Mouse (Mus musculus): ENCODE measurements around the gene Tmbim6.

The Tmbim6 gene

DNA sequence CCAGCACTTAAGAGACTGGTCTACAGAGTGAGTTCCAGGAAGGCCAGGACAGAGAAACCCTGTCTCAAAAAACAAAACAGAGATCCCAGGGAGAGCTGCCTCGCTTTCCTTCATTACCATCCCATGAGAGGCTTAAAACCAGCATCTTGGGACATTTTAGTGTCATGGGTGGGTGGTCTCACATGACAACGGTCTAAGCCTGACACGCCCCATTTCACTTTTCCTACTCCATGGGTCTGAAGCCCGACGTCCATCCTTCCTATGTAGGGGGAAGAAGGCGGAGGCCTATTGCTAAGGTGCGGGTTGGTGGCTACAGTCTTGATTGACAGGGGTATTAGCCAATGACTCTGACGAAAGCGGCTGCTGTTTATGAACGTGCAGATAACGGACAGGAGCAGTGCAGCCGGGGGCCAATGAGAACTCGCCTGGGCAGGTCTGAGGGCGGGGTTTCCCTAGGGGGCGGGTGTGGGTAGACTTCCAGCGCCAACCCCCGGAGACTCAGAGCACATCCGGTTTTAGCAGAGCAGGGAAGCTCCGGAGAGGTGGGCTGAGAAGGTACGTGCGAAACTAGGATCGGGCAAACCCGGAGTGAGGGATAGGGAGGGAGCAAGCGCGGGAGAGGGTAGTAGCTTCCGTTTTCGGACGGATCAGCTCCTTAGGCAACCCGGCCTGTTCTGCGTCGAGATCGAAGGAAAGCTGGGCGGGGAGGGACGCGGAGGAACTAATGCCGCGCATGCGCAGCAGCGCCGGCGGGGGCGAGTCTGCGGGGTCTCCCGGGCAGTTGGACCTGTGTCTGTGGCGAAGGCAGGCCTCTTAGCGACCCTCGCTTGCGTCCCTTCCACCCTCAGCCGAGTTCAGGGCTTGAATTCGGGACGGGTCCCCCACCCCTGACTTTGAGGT lies at the start of gene Tmbim6:
Gene Tmbim6 (plus strand): TSS at position 397 of the 900 bp plus-strand sequence.
- peak; percentile 100 for DNase-seq (ENCODE audit: low read depth, low spot score)

DNA sequence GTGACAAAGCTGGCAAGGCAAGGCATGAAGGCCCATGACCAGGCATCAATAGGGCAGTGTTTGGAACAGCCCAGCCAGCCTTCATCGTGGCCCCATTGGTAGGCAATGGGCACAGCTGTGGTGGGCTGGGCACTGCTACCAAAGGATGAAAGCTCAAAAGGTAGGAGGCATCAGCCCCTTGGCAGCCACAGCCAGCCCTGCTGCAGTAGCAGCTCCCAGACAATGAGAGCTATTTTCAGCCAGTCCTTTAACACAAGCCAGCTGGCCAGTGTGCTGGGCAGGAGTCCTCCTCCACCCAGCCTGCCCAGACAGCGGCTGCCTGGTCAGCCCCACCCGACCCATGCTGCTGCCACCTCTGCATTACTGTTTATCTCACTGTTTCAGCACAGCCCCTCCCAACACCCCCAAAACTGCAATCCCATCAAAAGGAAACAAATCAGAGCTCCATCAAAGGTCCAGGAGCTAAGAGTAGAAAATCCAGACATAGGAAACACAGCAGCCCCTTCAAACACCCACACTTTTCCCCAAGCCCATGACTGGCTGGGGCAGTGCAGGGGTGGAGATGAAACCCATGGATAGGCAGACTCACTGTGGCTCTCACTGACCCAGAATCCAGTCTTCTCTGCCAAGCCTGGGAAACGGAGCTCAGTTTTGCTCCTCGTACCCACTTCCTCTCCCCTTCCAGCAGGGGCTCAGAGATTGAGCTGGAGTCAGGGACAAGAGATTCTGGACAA lies 49.1 kb upstream of the Tmbim6 start:
- DNase-seq (ENCODE audit: low read depth, low spot score): no peak

DNA sequence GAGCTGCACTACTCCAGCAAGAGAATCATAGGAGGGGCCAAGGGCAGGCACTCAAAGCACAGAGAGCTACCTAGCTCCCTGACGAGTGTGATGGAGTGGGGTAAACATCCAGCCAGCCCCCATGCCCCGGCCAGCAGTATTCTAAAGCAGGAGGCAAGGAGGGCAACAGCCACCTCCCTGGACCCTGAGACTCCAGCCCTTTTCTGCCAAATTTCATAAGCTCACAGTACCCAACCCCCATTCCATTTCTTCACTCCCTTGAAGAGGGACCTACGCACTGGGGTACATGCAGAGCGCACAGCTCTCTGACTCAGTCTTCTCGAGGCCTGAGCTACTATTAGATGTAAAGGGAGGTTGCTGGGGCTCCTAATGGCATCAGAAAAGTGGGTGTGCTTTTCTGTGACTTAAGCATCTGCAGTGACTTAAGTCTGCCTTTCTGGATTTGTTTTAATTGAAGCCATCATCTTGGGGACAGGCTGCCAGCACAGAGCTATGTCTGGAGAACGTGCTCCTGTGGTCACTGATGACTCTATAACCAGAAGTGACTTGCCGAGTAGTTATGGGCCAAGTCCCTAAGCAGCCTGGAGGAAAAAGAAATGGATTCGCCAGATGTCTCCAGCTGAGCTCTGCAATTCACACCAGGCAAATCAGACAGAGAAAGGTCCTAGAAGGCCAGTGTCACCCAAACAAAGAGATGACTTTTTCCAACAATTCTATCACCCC lies 48.4 kb upstream of the Tmbim6 start:
- no peak for DNase-seq (ENCODE audit: low read depth, low spot score)

DNA sequence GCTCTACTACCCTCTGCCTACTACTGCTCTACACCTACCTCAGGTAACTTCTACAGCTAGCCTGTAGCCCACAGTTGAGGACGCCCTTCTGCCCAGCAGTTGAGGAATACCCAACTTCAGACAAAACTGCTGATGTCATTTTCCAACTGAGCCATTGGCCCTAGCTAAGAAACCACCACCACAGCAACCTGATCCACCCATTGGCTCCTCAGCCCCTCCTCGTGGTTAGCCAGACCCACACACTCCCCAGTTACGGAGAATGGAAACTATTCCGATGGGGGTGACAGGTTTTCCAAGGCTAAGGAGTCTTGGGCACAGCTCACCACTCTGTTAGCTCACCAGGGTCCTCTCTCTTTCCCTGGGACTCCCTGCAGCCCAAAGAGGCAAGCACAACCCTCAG lies 47.7 kb upstream of the Tmbim6 start:
- no peak for DNase-seq (ENCODE audit: low read depth, low spot score)

DNA sequence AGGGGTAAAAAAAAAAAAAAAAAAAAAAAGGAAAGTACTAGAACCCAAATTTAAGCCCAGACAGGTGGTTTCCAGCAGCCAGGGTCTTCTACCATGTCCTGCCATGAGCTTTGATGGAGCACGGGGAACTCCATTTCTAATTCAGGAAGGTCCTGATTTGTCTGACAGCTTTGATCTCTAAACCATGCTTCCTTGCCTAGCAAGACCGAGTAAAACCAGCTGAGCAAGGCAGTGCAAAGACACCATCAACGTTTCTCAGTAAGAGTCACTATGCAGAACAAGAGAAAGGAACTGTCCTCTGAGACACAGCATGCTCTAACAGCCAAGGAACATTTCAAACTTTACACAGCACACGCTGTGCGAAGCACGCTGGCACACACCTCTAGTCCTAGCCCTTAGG lies 41.1 kb upstream of the Tmbim6 start:
- DNase-seq (ENCODE audit: low read depth, low spot score): no peak

DNA sequence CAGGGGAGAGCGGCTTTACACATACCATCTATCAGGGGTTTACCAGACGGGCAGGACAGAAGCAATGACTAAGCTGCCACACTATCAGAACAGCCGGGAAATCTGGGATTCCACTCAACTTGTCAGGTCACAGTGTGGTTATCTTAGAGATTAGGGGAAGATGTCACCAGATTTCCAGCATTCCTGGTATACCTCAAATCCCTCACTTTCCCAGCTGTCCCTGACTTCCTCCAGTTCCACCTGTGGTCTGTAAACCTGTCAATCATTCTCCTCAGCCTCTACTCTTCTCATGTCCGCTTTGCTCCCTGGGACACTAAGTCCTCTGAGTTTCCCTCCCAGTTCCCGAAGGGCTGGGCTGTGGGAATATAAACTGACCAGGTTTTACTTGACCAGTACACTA lies 40.4 kb upstream of the Tmbim6 start:
- no peak for DNase-seq (ENCODE audit: low read depth, low spot score)

DNA sequence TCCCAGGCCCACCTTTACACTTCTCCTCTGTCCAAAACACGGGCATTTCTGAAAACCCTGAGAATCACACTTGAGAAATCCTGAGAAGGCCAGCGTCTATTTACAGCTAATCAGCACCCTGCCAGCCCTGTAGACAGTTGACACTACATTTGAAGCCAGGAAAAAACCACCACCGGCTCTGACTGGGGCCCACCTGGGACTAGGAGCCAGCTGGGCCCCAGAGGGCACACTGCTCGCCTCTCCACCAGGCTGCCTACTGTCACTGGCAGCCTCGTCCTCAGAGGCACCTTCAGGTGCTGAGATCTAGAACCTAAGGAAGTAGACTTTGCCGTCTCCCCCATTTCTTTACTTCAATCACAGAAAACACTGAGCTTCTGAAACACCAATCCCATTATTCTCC lies 37.0 kb upstream of the Tmbim6 start:
- DNase-seq (ENCODE audit: low read depth, low spot score): no peak

DNA sequence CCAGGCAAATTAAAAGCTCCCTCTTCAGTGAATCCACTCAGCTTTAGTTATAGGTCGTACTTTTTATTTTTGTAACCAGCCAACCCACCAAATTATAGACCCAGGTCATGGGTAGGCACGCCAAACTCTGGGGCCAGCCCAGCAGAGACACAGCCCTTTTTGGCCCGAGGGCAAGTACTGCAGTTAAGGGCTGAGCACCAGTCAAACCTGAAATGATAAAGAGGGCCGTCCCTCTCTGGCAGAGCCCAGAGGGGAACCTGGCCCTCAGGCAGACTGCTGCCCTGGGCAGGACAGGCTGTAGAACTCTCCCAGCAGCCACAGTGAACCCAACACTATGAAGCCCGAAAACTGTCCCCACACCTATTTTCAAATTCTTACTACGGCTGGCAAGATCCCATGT lies 36.2 kb upstream of the Tmbim6 start:
- no peak for DNase-seq (ENCODE audit: low read depth, low spot score)

DNA sequence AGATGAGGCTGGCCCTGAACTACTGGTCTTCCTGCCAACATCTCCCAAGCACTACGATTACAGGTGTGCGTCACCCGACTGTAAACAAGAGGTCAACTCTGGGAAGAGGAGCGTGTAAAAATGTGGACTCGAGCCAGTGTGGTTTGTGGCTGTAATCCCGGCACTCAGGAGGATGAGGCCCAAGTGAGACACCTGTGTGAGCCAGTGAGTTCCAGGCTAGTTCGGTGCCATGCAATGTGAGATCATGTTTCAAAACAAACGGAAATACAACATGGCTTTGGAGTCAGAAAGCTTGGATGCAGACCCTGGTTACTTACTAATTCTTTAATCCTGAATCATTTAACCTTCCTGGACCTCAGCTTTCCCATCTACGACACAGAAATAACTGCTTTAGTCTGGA lies 33.7 kb upstream of the Tmbim6 start:
- no peak for DNase-seq (ENCODE audit: low read depth, low spot score)

DNA sequence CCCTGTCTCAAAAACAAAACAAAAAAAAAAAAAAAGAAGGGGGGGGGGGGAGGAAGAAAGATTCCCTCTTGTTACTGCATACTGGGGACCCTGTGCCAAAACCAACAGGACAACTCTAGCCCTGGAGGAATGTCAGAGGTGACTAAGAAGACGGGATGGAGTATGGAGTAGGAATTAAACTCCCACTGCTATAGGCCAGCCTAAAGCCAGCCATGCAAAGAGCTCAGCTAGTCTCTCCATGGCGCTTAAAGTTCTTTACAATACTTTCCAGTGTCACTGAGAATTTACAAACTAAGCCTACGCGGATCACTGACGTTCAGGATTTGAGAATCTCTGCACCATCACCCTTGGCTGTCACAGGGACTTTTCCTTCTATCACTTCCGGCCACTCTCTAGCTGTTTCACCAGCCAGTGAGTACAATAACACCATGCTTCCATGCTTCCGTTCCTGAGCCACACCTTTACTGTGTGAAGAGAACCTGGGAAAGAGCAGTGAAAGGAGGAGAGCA lies 28.6 kb upstream of the Tmbim6 start:
- no peak for DNase-seq (ENCODE audit: low read depth, low spot score)

DNA sequence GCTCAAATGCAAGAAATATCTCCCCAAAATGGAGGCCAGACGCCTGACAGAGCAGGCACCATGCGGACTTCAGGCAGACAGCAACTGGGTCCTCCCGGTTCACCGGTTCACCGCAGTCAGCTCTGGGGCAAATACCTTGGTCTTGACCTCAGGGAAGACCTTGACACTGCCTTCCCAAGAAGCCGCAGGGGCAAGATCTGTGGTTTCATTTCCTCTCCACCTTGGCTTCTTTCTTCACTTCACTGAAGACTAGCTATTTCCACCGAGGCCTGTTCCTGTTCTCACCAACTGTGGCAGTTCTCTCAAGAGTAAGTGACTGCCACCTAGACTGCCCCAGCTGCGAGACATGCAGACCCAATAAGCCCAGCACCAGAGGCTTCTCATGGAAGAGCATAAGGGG lies 27.8 kb upstream of the Tmbim6 start:
- no peak for DNase-seq (ENCODE audit: low read depth, low spot score)

DNA sequence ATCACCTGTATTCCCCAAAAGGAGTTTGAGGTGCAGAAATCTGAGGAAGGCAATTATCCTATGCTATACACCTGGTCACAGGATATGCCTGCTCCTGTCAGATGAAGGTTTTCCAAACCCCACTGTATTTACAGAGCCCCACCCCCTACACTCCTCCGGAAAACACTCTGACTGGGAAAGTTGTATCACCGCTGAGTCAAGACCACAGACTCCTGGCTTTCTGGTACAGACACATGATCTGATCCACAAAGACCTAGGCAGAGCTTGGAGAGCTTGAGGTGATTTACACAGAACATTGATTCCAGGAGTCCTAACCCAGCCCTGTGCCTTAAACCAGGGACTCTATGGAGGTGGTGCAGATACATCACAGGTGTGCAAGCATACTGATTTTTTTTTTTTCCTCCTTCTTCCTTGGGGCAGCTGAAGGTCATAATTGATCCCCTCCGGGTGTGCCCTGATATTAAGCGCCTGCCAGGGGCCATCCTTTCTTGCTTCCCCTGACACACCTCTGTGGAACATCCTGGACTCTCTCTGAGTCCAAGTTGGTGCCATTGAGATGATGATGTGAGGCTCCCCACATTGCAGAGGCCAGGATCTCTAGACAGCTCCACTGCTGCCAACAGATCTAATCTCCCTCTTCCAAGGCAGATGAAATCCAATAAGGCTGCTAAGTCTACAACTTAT lies 24.0 kb upstream of the Tmbim6 start:
- no peak for DNase-seq (ENCODE audit: low read depth, low spot score)

DNA sequence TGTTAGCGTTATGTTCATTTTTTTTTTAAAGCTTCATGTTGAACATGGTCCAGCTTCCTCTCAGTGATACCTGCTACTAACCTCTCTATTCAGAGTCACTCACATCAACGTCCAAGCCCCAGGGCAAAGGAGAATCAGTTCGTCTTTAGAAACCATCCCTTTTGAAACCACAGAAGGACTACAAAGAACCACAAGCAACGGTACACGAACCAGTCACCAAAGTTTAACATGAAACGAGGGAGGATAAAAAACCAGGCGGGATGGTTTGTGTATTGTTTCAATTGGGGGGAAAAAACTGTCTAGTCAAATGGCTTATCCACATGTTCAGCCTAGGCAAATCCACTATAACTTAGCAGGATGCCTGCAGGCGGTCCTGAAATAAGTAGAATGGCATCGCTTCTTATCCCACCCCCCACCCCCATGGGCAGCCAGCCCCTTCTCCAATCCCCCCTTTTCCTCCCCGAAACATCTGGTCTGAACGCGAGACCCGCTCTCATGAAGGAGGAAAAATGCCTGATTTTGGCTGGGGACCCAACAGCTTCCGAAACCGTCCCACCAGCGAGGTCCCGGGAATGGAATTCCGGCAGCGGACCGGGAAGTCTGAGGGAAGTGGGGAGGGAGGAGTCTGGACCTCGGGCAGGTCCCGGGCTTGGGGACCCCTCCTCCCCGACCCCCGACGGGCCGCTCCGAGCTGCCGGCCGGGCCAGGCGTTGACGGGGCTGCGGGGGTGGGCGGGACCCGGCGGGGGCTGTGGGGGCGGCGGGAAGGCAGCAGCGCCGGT lies 23.1 kb upstream of the Tmbim6 start:
- no peak for DNase-seq (ENCODE audit: low read depth, low spot score)

DNA sequence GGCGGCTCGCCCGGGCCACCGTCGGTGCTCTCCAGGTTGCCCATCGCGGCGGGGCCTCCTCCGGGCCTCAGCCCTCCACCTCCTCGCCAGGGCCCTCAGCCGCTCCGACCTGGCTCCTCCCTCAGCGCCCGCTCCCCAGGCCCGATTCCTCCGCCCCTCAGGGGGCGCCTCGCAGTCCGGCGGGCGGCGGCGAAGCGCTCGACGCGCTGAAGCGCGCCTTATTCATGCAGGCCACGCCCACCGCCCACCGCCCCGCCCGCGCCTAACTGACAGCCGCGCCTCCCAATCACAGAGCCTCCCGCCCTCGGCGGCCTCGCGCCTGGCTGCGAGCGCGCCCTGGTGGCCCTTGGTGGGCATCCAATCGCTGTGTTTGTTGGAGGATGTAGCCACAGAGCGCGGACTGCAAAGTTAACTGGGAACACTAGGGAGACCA lies 22.4 kb upstream of the Tmbim6 start, which contains the start of gene Fmnl3:
Gene Fmnl3 (minus strand): TSS at position 224 of the 433 bp plus-strand sequence.
- DNase-seq (ENCODE audit: low read depth, low spot score): peak; percentile 35

DNA sequence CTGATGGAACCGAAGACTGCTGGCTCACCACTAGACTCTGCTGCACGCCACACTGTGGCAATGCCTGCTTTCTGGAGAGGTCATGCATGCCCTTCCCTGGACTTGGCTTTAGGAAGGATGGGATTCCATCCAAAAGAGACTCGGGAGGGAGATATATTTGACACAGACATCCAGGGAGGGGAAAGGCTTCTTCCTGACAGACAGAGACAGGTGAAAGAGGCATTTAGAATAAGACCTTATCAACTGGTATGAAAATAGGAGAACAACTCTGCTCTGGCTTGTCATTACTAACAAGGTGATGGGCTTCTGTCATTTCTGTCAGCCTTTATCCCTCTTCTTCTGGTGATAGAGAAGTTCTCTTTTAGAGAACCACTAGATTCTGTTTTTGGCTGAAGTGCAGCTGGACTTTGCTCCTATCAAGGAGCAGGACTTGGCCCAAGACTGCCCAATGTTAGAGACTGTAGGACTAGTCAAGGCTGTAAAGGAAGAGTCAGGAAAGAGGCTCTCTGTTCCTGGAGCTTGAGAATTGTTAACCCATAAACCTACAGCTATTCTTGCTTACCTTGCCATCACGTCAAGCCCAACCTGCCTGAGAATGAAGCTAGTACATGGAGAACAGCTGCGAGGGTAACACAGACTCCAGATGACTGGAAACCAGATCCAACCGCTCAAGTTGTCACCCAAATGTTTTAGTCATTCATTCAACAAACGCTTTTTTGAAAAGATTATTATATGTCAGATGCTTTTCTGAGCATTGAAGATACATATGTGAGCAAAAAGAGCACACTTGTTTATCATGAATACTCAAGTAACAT lies 20.9 kb upstream of the Tmbim6 start:
- DNase-seq (ENCODE audit: low read depth, low spot score): no peak

DNA sequence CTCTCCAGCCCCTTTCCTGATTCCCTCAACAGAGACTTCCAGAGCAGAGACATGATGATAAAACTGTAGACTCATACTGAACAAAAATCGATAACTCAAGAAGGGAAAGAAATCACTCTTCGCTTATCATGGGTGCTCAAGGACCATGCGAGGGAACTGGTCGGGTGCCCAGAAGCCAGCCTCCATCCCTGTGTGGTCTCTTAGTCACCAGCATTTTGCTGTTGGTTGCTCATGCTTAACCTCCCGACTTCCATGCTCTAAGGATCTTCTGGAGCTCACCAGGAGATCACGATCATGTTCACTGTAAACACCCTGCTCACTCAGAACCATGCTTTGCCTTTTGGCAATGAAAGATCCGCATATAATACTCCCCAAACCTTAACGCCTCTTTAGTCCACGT lies 19.9 kb upstream of the Tmbim6 start:
- DNase-seq (ENCODE audit: low read depth, low spot score): no peak

DNA sequence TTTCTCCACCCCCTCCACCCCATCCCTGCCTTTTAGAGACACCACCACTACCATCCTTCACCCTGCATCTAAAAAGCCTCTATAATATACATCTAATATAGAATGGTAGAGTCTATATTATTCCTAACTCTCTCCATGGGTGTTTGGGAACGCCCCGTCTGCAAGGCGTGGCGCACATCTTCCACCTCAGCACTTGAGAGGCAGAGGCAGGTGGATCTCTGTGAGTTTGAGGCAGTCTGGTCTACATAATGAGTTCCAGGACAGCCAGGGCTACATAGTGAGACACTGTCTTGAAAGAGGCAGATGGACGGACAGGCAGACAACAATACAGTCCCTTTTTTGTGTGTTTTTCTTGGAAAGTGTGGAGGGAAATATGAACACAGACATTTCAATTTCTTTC lies 17.6 kb upstream of the Tmbim6 start:
- no peak for DNase-seq (ENCODE audit: low read depth, low spot score)

DNA sequence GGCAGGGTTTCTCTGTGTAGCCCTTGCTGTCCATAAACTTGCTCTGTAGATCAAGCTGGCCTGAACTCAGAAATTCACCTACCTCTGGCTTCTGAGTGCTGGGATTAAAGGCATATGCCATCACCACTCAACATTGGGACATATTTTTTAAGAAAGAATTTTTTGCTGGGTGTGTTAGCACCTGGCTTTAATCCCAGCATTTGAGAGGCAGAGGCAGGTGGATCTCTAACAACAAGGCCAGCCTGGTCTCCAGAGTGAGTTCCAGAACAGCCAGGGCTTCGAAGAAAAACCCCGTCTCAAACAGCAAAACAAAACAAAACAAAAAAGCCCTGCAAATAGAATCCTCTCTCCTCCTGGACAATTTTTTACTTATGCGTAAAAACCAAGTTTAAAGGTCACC lies 17.1 kb upstream of the Tmbim6 start:
- DNase-seq (ENCODE audit: low read depth, low spot score): no peak

DNA sequence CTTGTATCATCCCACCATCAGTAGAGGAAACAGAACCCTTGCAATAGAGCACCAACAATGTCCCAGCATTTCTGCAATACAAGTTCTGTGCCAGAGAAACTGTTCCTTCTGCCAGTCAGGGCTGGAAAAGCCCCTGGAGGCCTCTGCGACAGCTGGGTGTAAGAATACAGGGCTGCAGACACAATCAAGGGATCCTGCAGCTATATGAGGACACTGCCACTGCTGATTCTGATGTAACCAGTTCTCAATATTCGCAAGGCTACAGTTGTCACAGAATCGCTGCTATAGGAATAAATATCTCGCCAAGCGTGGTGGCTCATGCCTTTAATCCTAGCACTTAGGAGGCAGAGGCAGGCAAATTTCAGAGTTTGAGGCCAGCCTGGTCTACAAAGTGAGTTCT lies 16.4 kb upstream of the Tmbim6 start:
- DNase-seq (ENCODE audit: low read depth, low spot score): no peak

DNA sequence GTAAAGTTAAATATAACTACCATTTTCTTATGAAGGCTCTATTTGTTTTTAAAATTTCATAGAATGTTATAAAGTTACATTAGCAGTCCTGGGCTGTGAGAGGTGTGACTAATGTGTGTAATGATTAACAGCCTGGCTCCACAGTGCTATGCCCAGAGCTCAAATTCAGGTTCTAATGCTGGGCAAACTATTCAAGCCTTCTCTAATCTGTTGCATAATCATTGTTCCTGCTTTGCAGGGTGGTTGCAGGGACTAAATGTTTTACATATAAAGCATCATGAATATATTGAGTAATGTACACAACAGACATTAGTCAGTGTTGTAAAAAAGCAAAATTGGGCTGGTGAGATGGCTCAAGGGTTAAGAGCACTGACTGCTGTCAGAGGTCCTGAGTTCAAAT lies 9.8 kb upstream of the Tmbim6 start:
- DNase-seq (ENCODE audit: low read depth, low spot score): no peak
